Mouse (Mus musculus) liver, postnatal 0 days (tissue): ENCODE results near the gene Dnah8. TPM values are rescaled to one million over a fixed set of nuclear protein-coding genes. Genes with fewer than 3 reads are reported as not detected.
A peak's percentile ranks its signal among the peaks of the same experiment; 100 is the strongest.
"Not testable (repeated sequence)": the region's sequence is repeated elsewhere in the genome, so short reads cannot be mapped to it uniquely, and the experiment has no call there.

Experiments used
- ATAC-seq: fragments of 200-750 bp; cut with Nextera tagmentation; 2 replicates; pipeline ENCODE4 v1.8.0; 2017; ENCODE audit warnings: mild to moderate bottlenecking, moderate library complexity
- DNase-seq: peaks from one replicate; pipeline ENCODE4 v3.0.0-alpha.2; 2016
- H3K27ac ChIP-seq: fragments of 300-500 bp; sonication (generic); 2 replicates; pipeline ENCODE4 v1.5.1; 2014; ENCODE audit warnings: antibody characterized with exemption, moderate library complexity, mild to moderate bottlenecking, low read depth
- H3K27me3 ChIP-seq: fragments of 300-500 bp; sonication (generic); 2 replicates; pipeline ENCODE4 v1.6.1; 2014; ENCODE audit warnings: low read length, control low read depth, mixed read lengths; ENCODE audit not compliant: insufficient read depth
- H3K36me3 ChIP-seq: fragments of 300-500 bp; sonication (generic); replicated peaks from 2 replicates; pipeline ENCODE4 v1.6.1; 2014; ENCODE audit warnings: mild to moderate bottlenecking, control low read depth, low read length, moderate library complexity, mixed read lengths; ENCODE audit not compliant: insufficient read depth
- H3K4me1 ChIP-seq: fragments of 300-500 bp; sonication (generic); 2 replicates; pipeline ENCODE4 v1.6.1; 2014; ENCODE audit warnings: antibody characterized with exemption, mild to moderate bottlenecking, control low read depth; ENCODE audit not compliant: insufficient read depth
- H3K4me2 ChIP-seq: fragments of 300-500 bp; sonication (generic); 2 replicates; pipeline ENCODE4 v1.6.1; 2014; ENCODE audit warnings: low read depth, mild to moderate bottlenecking, low read length, moderate library complexity, mixed read lengths
- H3K4me3 ChIP-seq: fragments of 300-500 bp; sonication (generic); 2 replicates; pipeline ENCODE4 v1.5.1; 2014; ENCODE audit warnings: low read depth, low read length
- H3K9ac ChIP-seq: fragments of 300-500 bp; sonication (generic); replicated peaks from 2 replicates; pipeline ENCODE4 v1.6.1; 2014; ENCODE audit warnings: mild to moderate bottlenecking, moderate library complexity
- H3K9me3 ChIP-seq: fragments of 300-500 bp; sonication (generic); 2 replicates; pipeline ENCODE4 v1.6.1; 2016; ENCODE audit warnings: mild to moderate bottlenecking, control low read depth, low read length, mixed read lengths
- CTCF ChIP-seq: sonication (generic); IDR thresholded peaks from 2 replicates; pipeline ENCODE4 v1.5.1; 2016; ENCODE audit warnings: antibody characterized with exemption, low read depth
- EP300 ChIP-seq: IDR thresholded peaks from 2 replicates; pipeline ENCODE4 v1.6.1; 2016; ENCODE audit warnings: antibody characterized with exemption, low read depth, mild to moderate bottlenecking
- WGBS: fragments of 180-500 bp; shearing (Covaris S2); extraction: QIAGEN DNeasy Blood & Tissue Kit; methylation state at CpG from one replicate; pipeline ENCODE4 v1.1.7; 2014; ENCODE audit not compliant: insufficient replicate concordance; 5-methylcytosine and 5-hydroxymethylcytosine counted together
- polyA plus RNA-seq: library from polyadenylated mRNA; unstranded; fragments of >200 nt; fragmentation: Nextera tagmentation; extraction: Ambion mirVana; gene quantifications from 2 replicates; pipeline ENCODE4 v1.2.1, GENCODE M21; 2015

The Dnah8 gene
- 0.63 and 0.64 TPM in 2 replicates for polyA plus RNA-seq

DNA sequence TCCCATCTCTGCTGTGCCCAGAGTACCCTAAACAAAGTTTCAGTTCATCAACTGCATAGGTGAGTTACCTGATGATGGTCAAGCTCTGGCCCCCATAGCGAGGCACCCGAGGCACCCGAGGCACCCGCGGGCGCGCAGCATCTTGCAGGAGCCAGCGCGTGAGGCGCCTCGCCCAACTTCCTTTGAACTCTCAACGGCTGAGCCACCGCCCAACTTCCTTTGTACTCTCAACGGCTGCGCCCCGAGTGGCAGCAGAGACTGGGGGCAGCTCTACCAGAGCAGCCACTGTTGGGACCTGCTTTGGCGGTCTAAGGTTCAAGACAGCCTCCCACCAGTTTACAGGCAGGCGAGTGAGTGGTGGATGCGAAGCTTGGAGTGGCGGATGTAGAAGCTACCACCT is at the start of gene Dnah8:
Gene Dnah8, plus strand, starts transcription at position 223 of the 400 bp plus-strand sequence.
- H3K4me1 ChIP-seq, H3K27ac ChIP-seq, H3K27me3 ChIP-seq, H3K4me2 ChIP-seq, DNase-seq, H3K36me3 ChIP-seq, H3K9me3 ChIP-seq, H3K4me3 ChIP-seq, ATAC-seq, H3K9ac ChIP-seq: not testable (repeated sequence)
- WGBS: no CpG with 5 or more reads among the region's 20 CpGs

DNA sequence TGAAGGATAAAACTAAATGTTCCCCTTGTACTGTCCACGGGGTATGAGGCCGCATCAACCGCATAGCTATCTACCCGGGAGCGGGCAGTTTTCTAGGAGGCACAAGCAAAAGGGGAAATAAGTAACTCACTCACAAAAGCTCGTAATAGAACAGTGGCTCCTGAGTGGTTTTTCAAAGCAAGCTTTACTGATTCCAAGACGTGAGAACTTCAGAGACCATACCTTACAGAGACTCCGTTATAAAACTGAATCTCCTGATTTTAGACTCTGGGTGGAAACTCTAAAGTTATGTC is 49.4 kb upstream of the Dnah8 start:
- Histone ChIP-seq H3K4me2 (peak overlapping the region; percentile 82), H3K4me3 (peak overlapping the region; percentile 67; the same call in 1 of the 2 replicates), H3K36me3 (no peaks in the 10 kb centered on the region), H3K9me3 (no peaks in the 10 kb centered on the region), H3K4me1 (peaks cover 32% of the 10 kb centered on the region), H3K27me3 (no peaks in the 10 kb centered on the region), H3K9ac (peak overlapping the region; percentile 68; the same call in 1 of the 2 replicates), H3K27ac (peak overlapping the region; percentile 4; the same call in 1 of the 2 replicates)
- ATAC-seq (no peak), DNase-seq (no peak)
- 20% methylated on average over 8 of the region's 8 CpGs for WGBS
- TF ChIP-seq EP300: no peak
- TF ChIP-seq CTCF: no peak

DNA sequence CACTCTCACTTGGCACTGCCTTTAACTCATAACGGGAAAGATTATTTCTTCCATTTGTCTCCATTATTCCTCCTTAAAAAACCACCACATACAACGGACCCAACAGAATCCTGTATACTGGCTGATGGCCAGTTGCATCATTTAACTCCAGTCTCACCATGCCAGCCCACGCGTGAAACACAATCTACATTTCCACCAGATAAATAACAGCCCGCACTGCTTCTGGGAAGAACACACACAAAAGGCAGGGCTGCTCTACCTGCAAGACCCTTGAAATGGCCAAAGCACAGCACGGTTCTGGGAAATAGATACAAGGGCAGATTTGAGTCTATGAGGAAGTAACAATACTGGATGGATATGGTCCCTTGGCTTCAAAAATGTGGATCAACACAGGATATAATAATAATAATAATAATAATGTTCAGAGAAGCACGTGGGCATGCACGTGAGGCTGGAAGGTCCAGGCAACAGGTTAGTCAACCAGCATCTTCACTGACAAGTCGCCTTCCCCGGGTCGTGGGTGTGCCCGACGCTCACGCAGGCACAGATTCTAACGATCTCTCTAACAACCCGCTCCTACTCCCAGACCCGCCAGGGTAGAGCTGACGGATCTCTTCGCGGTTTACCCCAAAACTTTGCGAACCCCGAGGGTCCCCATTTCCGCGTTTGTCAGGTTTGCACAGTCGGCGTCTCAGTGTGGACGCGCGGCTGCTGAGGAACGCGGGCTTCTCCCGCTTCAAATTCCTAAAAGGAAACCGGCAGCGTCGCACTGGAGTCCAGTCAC is 48.8 kb upstream of the Dnah8 start:
- peak overlapping the region; percentile 68 for H3K9ac ChIP-seq
- no peaks in the 10 kb centered on the region for H3K9me3 ChIP-seq
- H3K4me2 ChIP-seq: peak overlapping the region; percentile 82
- H3K4me3 ChIP-seq: peak overlapping the region; percentile 67
- TF ChIP-seq EP300 (no peak), CTCF (no peak)
- no peak for DNase-seq
- H3K27me3 ChIP-seq: no peaks in the 10 kb centered on the region
- no peaks in the 10 kb centered on the region for H3K36me3 ChIP-seq
- peaks cover 27% of the 10 kb centered on the region for H3K4me1 ChIP-seq
- no peak for ATAC-seq
- H3K27ac ChIP-seq: peak overlapping the region; percentile 83
- 3% methylated on average over 35 of the region's 35 CpGs for WGBS

DNA sequence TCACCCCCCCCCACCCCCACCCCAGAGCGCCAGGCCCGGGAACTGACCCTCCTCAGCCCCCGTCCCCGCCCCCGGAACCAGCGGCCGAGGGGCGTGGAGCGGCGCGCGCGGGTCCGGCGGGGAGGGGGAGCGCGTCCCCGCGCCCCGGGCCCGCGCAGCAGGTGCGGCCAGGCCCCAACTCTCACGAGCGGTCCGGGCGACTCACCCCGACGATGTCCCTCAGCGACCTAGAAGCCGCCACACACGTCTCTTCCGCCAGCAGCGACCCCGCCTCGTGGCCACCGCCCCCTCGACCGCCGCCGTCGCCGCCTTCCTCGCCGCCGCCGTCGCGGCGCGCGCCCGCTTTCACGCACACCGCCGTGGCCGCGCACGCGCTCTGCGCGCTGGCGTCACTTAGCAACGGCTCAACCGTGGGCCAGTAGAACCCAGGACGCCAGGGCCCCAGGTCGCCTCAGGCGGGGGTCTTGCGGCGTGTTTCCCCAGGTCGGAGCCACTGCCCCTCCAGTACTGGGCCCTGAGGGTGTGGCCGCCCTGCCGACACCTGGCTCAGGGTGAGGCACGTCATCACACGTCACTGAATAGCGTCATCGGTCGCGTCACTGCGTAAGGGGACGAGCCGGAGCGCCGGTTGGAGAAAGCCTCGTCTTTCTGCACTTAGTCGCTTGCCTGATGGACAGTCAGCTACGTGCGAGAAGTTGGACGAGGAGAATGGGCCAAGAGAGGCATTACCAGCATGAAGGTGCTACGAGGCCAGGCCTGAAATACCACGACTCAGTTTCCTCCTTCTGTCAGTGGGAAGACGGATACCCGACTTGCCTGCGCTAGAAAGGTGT is 48.0 kb upstream of the Dnah8 start, which contains the start of gene Btbd9:
Gene Btbd9, minus strand, starts transcription at position 548 of the 833 bp plus-strand sequence.
- no peaks in the 10 kb centered on the region for H3K27me3 ChIP-seq
- H3K36me3 ChIP-seq: no peaks in the 10 kb centered on the region
- peak; percentile 92 for ATAC-seq
- peak; percentile 92 for DNase-seq
- no peaks in the 10 kb centered on the region for H3K9me3 ChIP-seq
- no peak for TF ChIP-seq CTCF
- peak within 1 kb of the TSS; percentile 68 for H3K9ac ChIP-seq
- peaks cover 24% of the 10 kb centered on the region for H3K4me1 ChIP-seq
- under 1% methylated on average over 69 of the region's 94 CpGs for WGBS
- peak within 1 kb of the TSS; percentile 67 for H3K4me3 ChIP-seq
- peak within 1 kb of the TSS; percentile 83 for H3K27ac ChIP-seq
- peak within 1 kb of the TSS; percentile 82 for H3K4me2 ChIP-seq

DNA sequence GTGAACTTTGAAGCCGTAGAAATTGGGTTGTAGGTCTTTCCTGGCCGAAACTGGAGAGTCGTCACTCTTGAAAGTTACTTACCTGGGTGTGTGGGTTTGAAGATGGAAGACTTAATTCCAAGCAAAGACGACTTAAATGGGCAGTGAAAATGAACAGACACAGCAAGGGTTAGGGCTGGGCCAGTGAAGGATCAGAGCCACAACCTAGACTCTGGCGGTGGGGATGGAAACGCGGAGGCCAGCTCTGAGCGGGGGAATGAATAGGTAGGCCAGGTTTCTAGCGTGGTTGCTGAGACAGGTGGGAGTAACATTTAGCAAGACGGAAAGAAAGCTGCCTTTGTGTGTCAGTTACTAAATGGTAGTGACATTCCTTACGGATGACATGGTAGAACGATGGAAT is 47.2 kb upstream of the Dnah8 start:
- DNase-seq: no peak
- ATAC-seq: no peak

DNA sequence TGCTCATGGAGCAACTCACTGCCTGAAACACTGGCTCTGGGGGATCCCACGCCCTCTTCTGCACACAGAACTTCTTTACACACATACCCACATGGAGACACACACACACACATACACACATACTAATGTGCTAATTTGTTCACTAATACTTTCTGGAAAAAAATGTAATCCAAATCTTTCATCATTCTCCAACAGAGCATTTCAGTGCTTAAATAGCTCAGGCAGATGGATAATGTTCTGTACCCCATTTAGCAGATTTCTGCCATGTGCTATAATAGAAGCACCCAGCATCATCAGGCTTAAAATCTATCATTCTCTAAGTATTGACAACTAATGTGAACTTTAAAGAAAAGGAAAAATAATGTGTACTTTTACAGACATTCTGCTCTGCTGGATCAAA is 43.4 kb upstream of the Dnah8 start:
- TF ChIP-seq EP300: no peak
- TF ChIP-seq CTCF: no peak
- Histone ChIP-seq H3K4me1 (peaks cover 7% of the 10 kb centered on the region), H3K9ac (no peak overlapping the region), H3K4me2 (no peak overlapping the region), H3K27ac (no peak overlapping the region), H3K9me3 (no peaks in the 10 kb centered on the region), H3K27me3 (no peaks in the 10 kb centered on the region), H3K36me3 (no peaks in the 10 kb centered on the region), H3K4me3 (no peak overlapping the region)
- WGBS: 73% methylated on average over 1 of the region's 1 CpGs
- ATAC-seq: no peak
- no peak for DNase-seq

More for the DNA sequence above, 47.2 kb upstream of the Dnah8 start:
- no peak for TF ChIP-seq EP300
- TF ChIP-seq CTCF: no peak
- Histone ChIP-seq H3K36me3 (no peaks in the 10 kb centered on the region), H3K27ac (no peak overlapping the region), H3K4me3 (peak overlapping the region; percentile 67), H3K27me3 (no peaks in the 10 kb centered on the region), H3K4me2 (peak overlapping the region; percentile 82), H3K9ac (peak overlapping the region; percentile 68), H3K9me3 (no peaks in the 10 kb centered on the region), H3K4me1 (peaks cover 24% of the 10 kb centered on the region)
- WGBS: 54% methylated on average over 12 of the region's 12 CpGs
